Mouse (Mus musculus) brain, embryonic 14.5 days (tissue): Measurements from ENCODE around the gene Svs1.
"Not testable (repeated sequence)": the region's sequence is repeated elsewhere in the genome, so short reads cannot be mapped to it uniquely, and the experiment has no call there.

ENCODE experiments used
- CTCF ChIP-seq: fragments of 200-500 bp; IDR thresholded peaks from 2 replicates; pipeline ENCODE4 v1.5.1; 2012; ENCODE audit warnings: inconsistent platforms, mild to moderate bottlenecking, moderate library complexity, borderline replicate concordance; ENCODE audit not compliant: insufficient read depth, insufficient read length; ENCODE audit errors: extremely low read depth
- POLR2A ChIP-seq: fragments of 200-500 bp; IDR thresholded peaks from 2 replicates; pipeline ENCODE4 v1.6.1; 2012; ENCODE audit warnings: mild to moderate bottlenecking, inconsistent platforms, borderline replicate concordance; ENCODE audit not compliant: poor library complexity, insufficient read depth, insufficient read length, severe bottlenecking; ENCODE audit errors: extremely low read depth

- not testable (repeated sequence) for TF ChIP-seq CTCF, POLR2A
These were observed 20.0 kb upstream of the Svs1 start for GRCm38 (mm10) chr6:48966696-48967095.
